Mouse (Mus musculus) retina, adult 2 months (tissue): Measurements from ENCODE around the gene Dennd6a.
A peak's percentile ranks its signal among the peaks of the same experiment; 100 is the strongest.
"Not testable (repeated sequence)": the region's sequence is repeated elsewhere in the genome, so short reads cannot be mapped to it uniquely, and the experiment has no call there.

ENCODE experiments used
- DNase-seq: peaks from one replicate; pipeline ENCODE4 v3.0.0-alpha.2; 2012; ENCODE audit warnings: low read depth, low spot score

Gene Dennd6a

GRCm38 (mm10) chr14:26573556-26573955, at the start of gene Dennd6a:
Dennd6a (plus strand) TSS chr14:26573856.
- DNase-seq, result not testable (repeated sequence)

GRCm38 (mm10) chr14:26525955-26526354, 47.7 kb upstream of the Dennd6a start:
- no peak for DNase-seq

GRCm38 (mm10) chr14:26528296-26528695, 45.4 kb upstream of the Dennd6a start:
- no peak for DNase-seq

GRCm38 (mm10) chr14:26530350-26530749, 43.3 kb upstream of the Dennd6a start:
- no peak for DNase-seq

GRCm38 (mm10) chr14:26531410-26532313, 42.0 kb upstream of the Dennd6a start:
- DNase-seq, result no peak

- no peak for DNase-seq
Observed at GRCm38 (mm10) chr14:26532752-26533151, 40.9 kb upstream of the Dennd6a start.

- no peak for DNase-seq
Observed at GRCm38 (mm10) chr14:26533267-26533666, 40.4 kb upstream of the Dennd6a start.

- no peak for DNase-seq
Observed at GRCm38 (mm10) chr14:26533821-26534756, 39.6 kb upstream of the Dennd6a start.

- peak; percentile 100 for DNase-seq
Observed at GRCm38 (mm10) chr14:26534757-26535479, 38.7 kb upstream of the Dennd6a start, which contains the start of gene Slmap. Slmap (minus strand) TSS chr14:26534931.

- no peak for DNase-seq
Observed at GRCm38 (mm10) chr14:26539241-26539640, 34.4 kb upstream of the Dennd6a start.

GRCm38 (mm10) chr14:26540577-26540976, 33.1 kb upstream of the Dennd6a start:
- no peak for DNase-seq

- no peak for DNase-seq
Observed at GRCm38 (mm10) chr14:26542136-26542535, 31.5 kb upstream of the Dennd6a start.

- no peak for DNase-seq
Observed at GRCm38 (mm10) chr14:26547516-26548488, 25.9 kb upstream of the Dennd6a start.

GRCm38 (mm10) chr14:26550712-26551111, 22.9 kb upstream of the Dennd6a start:
- no peak for DNase-seq

GRCm38 (mm10) chr14:26552441-26552840, 21.2 kb upstream of the Dennd6a start:
- no peak for DNase-seq

- no peak for DNase-seq
Observed at GRCm38 (mm10) chr14:26552853-26553252, 20.8 kb upstream of the Dennd6a start.

GRCm38 (mm10) chr14:26557581-26557980, 16.1 kb upstream of the Dennd6a start:
- no peak for DNase-seq

- no peak for DNase-seq
Observed at GRCm38 (mm10) chr14:26558536-26558935, 15.1 kb upstream of the Dennd6a start.

- DNase-seq, result no peak
Observed at GRCm38 (mm10) chr14:26562247-26562646, 11.4 kb upstream of the Dennd6a start.

GRCm38 (mm10) chr14:26569880-26570279, 3.8 kb upstream of the Dennd6a start:
- DNase-seq, result no peak
